Mouse (Mus musculus) gastrocnemius, postnatal 14 days (tissue): ENCODE data around the gene Col26a1. TPM values are rescaled to one million over a fixed set of nuclear protein-coding genes. Genes with fewer than 3 reads are reported as not detected.

Source experiments
- DNase-seq: peaks from one replicate; pipeline ENCODE4 v3.0.0; 2021; ENCODE audit warnings: mixed read lengths
- intact Hi-C: fragments of 180-260 bp; cut with DNase I; formaldehyde crosslinking; loops from one replicate; pipeline ENCODE4 v1.15.1; 2025; ENCODE audit warnings: low total_unique reads
- long read RNA-seq, 2 experiments: library from polyadenylated mRNA; stranded (forward); transcript quantifications; one replicate each; pipeline ENCODE4 v2.0.0; 2021
- total RNA-seq, 2 experiments: library from RNA; stranded (reverse); gene quantifications; 2 replicates each; pipeline ENCODE4 v1.2.3; 2021

The Col26a1 gene
- 10 to 100 TPM; 11.7 to 13.5 TPM for total RNA-seq
- long read RNA-seq, experiment 1, partial matches to known transcripts, result 0 of 6 reads
- long read RNA-seq, experiment 1, other reads (novel, unspliced or antisense), result 4 of 6 reads
- long read RNA-seq, experiment 2, partial matches to known transcripts, result 1 of 4 reads
- long read RNA-seq, experiment 2, other reads (novel, unspliced or antisense), result 0 of 4 reads

DNA sequence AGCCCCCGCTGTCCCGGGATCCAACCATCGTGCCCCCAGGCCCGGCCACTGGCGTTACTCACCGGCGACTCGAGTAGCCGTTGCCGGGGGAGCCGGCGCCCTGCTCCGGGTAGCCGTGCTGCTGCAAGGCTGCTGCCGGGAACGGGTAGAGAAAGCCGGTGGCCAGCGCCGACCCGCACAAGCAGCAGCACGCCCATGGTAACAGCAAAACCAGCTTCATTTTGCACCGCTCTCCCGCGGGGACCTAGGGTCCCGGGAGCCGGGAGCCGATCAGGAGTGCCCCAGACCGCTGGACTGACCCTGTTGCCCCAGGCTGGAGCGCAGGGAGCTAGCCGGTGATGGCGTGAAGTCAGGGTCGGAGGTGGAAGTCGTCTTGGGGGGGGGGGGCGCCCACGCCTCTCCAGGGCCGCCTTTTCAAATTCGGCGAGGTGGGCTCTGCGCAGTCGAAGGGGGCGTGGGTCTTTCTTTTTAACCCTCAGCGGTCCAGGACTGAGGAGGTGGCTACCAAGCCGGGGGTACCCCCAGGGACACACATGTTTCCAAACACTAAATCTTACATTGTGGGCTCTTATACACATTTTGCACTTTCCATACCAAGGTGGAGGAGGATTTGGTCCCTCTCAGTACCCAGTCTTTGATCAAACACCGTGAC is at the start of gene Col26a1:
Col26a1 (minus strand) TSS at position 422 of the 652 bp plus-strand sequence.
- intact Hi-C loops, result loop anchor here (5.0 kb wide), 1 partner anchor 91 kb away; no protein-coding TSS in a partner anchor
- DNase-seq, result peak; percentile 32

DNA sequence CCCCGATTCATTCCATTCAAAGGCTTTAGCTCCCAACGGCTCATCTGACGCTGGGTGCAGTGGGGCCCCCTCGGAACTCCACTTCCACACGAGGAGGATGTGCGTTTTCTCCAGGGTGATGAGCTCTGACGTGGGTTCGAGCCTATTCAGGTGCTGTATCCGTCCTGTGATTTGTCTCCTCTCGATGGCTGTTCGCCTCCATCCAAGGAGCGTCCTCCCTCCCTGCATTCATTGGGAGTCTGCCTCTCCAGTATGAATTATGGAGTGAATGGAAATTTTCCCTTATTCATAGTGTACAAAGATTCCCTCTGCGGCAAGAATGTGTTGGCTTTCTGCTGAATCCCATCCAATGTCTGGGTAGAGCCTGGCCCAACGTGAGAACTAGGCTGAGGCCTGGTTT is 48.9 kb upstream of the Col26a1 start:
- intact Hi-C loops, result no loop called here
- no peak for DNase-seq

DNA sequence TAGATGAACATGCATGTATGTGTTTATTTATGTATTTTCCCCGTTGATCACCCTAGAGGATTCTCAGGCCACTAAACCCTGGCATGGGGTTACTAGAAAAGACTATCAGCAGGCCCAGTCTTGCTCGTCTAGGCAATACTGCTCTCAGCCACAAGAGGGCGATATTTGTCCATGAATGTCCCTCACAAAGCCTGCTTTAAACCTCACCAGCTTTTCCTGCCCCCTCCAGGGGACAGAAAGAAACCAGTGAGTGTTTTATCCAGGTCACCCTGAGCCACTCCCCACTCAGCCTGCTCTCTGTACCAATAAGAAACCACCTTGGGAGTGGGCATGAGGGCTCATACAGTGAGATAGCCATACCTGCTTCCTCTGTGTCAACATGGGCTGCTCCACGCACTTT is 46.1 kb upstream of the Col26a1 start:
- intact Hi-C loops, result loop anchor here (2.0 kb wide), 1 partner anchor 42 kb away; no protein-coding TSS in a partner anchor
- DNase-seq, result peak; percentile 77

DNA sequence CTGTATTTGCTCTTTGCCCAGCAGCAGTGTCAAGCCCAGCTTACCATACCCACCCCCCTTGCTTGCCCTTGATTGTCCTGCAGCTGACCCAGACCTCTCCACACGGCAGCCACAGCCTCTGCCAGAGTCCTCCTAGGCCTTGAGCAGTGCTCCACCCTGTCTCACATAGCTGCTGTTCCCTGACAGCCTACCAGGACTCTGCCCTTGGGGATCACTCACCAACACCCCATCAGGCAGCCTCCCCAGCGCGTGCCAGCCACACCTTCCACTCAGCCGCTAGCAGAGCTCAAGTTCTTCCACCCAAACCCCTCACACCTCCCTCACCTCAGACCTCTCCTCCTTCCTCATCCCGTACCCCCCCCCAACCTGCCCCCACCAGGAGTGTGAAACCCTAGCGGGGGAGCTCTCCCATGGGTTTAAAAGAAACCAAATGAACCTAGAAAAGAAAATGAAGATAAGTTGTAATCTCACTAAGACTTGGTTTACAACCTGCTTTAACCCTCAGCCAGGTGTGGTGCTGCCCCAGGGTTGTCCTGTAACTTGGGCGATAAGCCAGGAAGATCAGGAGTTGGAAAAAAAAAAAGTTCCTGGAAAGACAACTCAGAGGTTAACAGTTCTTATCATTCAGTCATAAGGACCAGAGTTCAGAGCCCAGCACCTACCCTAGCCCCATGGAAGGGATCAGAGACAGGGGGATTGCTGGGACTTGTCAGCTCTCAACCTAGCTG is 40.9 kb upstream of the Col26a1 start:
- DNase-seq, result no peak
- intact Hi-C loops, result no loop called here

DNA sequence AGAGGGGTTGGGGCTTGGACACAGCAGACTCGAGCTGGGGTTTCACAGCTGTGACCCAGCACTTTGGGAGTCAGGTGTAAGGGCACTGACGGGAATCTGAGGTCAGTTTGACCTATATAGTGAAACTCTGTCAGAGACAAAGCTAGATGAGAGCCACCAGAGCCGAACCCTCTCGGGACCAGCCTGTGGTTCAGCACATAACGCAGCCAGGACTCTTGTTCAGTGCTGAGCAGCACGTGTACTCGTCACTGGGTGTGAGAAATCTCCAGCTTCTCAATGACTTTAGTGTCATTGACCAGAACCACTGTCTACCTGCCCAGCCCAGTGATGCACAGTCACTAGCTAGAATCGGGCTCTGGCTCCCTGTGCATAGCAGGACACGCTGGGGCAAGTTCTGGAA is 39.8 kb upstream of the Col26a1 start:
- intact Hi-C loops, result no loop called here
- no peak for DNase-seq

DNA sequence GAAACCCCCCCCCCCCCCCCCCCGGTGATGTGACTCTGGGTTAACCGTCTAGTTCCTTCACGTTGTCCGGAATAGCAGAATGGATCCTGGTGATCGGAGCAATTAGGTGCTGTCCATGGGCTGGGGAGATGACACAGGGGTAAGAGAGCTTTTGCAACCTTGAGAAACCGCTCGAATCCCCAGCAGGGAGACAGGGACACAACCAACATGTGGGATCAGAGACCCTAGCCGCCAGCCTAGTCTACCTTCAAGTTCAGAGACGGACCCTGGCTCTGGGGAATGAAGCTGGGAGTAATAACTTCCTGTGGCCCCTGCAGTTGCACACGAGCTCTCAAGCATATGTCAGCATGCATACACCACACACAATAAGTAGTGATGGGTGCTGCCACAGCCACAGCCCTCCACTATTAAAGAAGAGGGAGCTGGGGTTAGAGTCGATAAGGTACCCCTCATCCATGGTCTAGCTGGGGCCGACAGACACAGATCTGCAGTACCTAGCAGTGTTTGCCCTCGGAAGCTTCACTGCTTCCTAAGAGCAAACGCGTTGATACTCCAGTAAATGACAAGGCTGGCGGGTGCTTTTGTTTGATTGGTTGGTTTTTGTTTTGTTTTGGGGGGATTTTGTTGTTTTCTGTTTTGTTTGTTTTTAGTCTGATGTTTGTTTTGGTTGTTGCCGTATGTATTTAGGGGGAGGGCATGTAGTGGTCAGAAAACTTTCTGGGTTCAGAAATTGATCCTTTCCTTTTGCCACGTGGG is 36.7 kb upstream of the Col26a1 start:
- DNase-seq, result no peak
- intact Hi-C loops, result no loop called here

DNA sequence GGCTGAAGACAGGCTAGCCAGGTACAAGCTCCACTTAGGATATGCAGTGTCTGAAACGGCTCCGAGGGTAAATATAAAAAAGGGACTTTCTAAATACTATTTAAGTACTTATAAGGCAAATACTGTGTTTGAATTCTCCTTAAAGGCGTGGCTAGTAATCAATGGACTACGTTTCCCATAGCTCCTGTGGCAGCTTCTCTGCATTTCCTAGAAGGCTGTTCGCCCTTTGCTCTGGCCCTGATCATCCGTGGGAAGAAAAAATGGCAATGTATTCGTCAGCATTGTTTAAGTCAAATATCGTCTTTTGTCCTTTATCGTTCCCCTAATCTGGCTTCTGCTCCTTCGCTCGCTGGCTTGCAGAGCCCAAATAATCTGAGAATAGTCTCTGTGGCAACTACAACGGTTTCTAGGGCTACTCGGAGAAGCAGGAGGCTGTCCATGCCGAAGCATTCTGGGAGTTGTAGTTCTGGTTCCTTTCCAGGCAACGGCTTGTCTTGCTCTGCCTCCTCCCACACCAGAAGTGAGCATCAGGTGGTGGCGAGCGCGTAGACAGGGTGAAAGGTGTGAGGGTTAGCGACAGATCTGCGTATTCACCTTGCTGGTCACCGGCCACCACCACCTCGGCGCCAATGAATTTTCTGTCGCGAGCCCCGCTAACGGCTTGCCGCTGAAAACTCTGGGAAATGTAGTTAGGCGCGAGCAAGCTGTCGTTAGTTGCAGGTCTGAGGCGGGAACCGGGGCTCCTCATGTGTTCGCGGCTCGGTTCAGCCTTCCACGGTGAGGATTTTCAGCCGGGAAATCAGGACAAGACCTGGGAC is 35.9 kb upstream of the Col26a1 start:
- DNase-seq, result peak; percentile 59
- intact Hi-C loops, result no loop called here

DNA sequence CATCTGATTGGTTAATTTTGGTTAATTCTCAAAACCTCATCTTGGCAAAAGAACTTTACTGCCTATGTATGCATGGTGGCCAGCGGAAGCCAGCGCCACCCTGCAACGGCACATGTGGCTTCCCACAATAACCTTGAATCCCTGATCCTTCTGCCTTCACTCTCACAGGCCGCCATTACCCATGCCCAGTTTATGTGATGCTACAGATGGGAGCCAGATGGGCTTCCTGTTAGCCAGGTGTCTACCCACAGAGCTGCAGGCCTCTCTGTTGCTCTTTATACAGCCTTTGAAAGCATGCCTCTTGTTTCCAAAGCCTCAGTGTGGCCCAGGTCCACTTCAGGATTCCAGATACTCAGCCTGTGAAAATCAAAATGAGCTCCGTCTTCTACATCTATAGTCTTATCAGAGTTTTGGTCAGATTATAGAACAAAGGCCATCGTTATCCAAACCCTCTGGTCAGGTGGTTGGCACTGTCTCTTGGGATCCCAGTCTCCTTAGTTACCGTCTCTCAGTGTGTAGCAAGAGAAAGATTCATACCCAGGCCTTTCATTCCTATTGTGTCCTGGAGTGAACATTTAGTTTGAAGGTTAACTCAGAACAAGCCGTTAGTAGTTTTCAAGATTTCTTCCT is 34.7 kb upstream of the Col26a1 start:
- intact Hi-C loops, result no loop called here
- DNase-seq, result no peak

DNA sequence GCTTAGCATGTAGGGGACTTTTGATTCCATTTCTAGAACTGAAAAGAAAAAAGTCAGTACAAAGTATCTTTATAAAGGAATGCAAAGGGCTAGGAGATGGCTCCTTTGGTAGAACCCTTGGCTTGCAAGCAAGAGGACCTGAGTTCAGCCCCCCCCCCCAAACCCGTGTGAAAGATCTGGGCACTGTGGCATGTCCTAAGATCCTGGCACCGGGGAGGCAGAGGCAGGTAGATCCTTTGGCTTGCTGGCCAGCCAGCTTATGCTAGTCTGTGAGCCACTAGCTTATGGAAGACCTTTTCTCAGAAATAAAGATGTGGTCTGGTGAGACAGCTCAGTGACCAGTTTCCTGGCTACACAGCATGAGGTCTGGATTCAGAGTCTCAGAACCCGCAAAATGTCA is 31.2 kb upstream of the Col26a1 start:
- DNase-seq, result no peak
- intact Hi-C loops, result no loop called here

DNA sequence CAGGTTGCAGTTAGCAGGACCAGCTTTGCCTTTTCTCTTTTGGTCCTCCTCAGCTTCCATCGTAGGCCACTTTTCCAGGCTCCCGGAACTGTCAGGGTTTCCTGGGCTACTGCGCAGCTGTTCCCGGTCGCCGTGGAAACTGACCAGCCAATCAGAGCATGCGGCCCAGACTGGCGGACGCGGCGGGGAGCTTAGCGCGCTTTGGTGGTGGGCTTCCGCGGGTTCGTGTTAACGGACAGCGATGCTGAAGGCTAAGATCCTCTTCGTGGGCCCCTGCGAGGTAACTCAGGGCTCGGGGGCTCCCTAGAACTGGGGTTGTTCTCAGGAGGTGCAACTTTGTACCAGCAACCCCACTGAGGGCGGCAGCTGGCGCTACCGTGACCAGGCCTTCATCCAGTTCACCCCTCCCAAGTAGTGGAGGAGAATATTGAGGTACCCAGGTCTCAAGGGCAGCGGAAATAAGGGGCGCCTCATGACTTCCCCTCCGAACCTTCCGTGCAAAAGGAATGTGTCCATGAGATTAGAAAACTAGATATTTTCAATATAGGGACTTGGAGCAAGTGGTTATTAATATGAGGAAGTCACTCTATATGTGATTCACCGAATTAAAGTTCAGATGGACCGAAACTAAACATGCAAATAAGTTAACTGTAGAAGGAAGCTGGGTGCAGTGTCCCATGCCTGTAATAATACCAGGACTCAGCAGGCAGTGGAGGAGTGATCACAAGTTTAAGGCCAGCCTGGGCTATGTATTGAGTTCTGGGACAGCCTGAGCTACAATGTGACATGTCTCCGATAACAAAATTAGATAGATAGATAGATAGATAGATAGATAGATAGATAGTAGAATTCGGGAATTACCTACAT is 25.2 kb upstream of the Col26a1 start, which contains the start of gene Ift22:
Ift22 (plus strand) TSS at position 160 of the 867 bp plus-strand sequence.
- peak; percentile 92 for DNase-seq
- intact Hi-C loops, result no loop called here

DNA sequence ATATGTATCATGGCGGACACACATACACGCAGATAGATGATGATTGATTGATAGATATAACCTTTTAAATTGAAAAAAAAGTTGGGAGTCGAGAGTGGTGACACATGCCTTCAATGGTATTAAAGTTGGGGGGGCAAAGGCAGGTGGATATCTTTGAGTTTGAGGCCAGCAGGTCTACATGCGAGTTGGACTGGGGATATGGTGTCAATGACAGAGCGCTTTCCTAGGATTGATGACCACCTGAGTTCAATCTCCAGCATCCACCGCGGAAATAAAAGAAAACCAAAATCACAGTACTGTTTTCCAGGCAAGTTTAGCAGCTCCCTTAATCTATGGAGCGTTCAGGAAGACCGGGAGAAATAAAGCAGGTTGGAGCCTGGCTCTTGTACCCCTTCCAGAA is 24.6 kb upstream of the Col26a1 start:
- no peak for DNase-seq
- intact Hi-C loops, result no loop called here

DNA sequence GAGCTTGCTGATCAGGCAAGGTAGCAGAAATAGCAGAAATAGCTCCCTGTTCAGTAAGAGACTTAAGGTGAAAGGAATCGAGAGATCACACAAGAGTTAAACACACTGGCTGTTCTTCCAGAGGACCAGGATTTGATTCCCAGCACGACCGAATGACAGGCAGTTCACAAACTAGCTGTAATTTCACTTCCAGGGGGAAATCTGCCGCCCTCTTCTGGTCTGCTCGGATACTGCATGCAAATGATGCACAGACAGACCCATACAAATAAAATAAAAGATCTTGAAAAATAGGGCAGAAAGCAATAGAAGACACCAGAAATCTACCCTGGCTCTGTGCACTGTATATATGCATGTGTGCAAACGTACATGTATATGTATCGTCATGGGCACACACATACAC is 22.6 kb upstream of the Col26a1 start:
- DNase-seq, result no peak
- intact Hi-C loops, result no loop called here

DNA sequence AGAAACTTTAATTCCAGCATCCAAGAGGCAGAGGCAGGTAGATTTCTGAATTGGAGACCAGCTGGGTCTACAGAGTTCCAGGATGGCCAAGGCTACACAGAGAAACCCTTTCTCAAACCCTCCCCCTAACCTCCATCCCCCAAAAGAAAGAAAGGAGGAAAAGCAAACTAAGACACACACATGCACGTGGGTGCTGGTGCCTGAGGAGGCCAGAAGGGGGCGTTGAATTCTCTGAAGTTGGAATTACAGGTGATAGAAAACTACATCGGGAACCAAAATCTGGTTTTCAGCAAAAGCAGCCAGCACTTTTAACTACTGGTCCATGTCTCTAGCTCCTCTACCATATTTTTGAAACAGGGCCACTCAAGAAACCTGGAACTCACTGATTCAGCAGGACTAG is 21.6 kb upstream of the Col26a1 start:
- no peak for DNase-seq
- intact Hi-C loops, result no loop called here

DNA sequence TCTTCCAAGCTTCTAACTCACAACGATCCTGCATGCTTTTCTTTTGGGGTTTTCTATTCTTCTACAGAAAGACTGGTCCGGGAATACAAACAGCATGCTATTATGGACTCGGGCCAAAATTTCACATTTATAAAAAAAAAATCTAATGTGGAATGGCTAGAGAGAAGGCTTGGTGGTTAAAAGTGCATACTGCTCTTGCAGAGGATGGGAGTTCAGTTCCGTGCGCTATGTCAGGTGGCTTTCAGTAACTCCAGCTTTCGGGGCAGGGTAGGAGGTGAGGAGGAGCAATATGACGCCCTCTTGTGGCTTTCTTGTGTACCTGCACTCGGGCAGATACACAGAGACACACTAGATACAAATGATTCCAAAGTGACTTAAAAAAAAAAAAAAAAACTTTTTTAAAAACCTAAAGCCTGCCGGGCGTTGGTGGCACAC is 12.5 kb upstream of the Col26a1 start:
- intact Hi-C loops, result loop anchor here (5.0 kb wide), 1 partner anchor 58 kb away; no protein-coding TSS in a partner anchor
- no peak for DNase-seq

DNA sequence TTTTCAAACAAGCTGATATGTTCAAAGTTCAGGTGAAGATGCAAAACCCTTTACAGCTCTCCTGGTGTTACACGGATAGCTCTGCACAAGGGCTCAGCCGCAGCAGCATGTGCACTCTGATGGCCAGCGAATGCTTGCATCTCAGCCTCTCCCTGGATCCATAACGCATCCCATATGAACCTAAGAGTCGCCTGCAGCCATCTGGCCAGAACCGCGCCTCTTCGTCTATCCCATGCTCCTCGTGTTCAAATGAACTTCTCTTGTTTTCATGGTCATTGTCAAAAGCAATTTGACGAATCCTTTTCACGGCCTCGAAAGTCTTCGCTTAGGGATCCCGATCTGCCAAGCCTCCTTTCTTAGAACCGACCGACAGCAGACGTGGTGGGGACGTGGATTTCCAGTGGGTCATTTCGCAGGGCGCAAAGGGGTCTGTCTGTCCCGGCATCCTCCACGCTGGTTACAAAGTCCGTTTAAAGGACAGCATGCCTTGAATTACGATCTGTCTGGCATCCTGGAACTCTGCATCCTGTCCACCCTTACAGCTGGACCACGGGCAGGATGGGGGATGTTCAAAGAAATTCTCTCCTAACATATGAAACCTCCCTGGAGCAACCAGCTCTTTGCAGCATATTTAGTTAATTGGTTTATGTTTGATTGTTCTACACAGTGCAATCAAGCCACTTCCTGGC is 12.0 kb upstream of the Col26a1 start:
- no peak for DNase-seq
- intact Hi-C loops, result loop anchor here (5.0 kb wide), 1 partner anchor 58 kb away; no protein-coding TSS in a partner anchor

DNA sequence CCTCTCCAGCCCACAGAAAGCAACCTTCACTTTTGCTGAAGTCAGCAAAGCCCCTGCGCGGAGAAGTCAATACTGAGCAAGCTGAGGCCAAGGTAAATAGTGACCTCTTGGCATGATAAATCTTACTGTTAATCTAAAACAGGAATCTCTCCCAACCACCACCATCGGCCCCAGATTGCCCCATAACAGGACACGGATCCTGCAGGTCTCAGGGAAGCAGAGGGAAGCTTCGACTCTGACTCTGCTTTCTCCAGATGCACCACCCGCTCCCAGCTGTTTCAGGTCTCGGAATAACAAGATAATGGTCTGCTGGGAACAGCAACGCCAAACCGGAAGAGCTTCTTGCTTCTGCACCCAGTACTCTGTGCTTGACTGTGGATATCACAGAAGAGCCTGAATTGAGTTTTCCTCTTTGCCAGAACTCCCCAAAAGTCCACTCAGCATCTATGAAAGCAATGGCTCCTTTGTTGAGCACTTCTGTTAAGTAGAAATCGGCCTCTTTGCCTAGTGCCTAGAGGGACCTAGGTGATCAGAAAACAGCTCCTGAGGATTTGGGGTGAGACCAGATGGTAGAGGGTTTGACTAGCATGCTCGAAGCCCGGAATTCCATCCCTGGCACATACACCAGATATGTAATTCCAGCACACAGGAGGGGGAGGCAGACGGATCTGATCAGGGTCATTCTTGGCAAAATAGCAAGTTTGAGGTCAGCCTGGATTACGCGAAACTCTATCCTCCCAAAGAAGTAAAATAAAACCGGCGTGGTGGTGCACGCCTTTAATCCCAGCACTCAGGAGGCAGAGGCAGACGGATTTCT is 5.7 kb upstream of the Col26a1 start:
- intact Hi-C loops, result no loop called here
- DNase-seq, result no peak
